Mouse (Mus musculus) layer of hippocampus, adult 2 months (tissue): Measurements from ENCODE around the gene Fer. TPM values are rescaled to one million over a fixed set of nuclear protein-coding genes. Genes with fewer than 3 reads are reported as not detected.

Experiments
- DNase-seq, 2 experiments: peaks; one replicate each; pipeline ENCODE4 v3.0.0; 2022; ENCODE audit warnings: low spot score in 2 of 2
- H3K27ac ChIP-seq: fragments of 200-600 bp; 2 replicates; pipeline ENCODE4 v1.8.1; 2022
- H3K4me3 ChIP-seq: fragments of 200-600 bp; 2 replicates; pipeline ENCODE4 v1.8.1; 2022; ENCODE audit warnings: mild to moderate bottlenecking
- CTCF ChIP-seq: fragments of 200-600 bp; conservative IDR thresholded peaks from 2 replicates; pipeline ENCODE4 v1.8.1; 2022; ENCODE audit warnings: antibody characterized with exemption, mild to moderate bottlenecking, moderate library complexity
- total RNA-seq, 2 experiments: library from RNA; stranded (reverse); gene quantifications; 2 replicates each; pipeline ENCODE4 v1.2.3; 2021

The Fer gene
- total RNA-seq, 2 experiments from 2014 or later: 32.9 to 34.9 TPM

GRCm38 (mm10) chr17:64126904-64127303 is 264.0 kb downstream of the Fer start:
- Histone ChIP-seq H3K27ac (no peak overlapping the region), H3K4me3 (no peak overlapping the region)
- no peak for TF ChIP-seq CTCF
- no peak for DNase-seq

GRCm38 (mm10) chr17:64129750-64130149 is 266.9 kb downstream of the Fer start:
- Histone ChIP-seq H3K27ac (no peak overlapping the region), H3K4me3 (no peak overlapping the region)
- DNase-seq: no peak
- TF ChIP-seq CTCF: no peak

GRCm38 (mm10) chr17:64130356-64130755 is 267.5 kb downstream of the Fer start:
- DNase-seq: peak; percentile 59 to 74
- 0 out of 2 replicates have a peak overlapping the region, but pooled peaks have one; percentile 32 for H3K27ac ChIP-seq
- H3K4me3 ChIP-seq: no peak overlapping the region
- no peak for TF ChIP-seq CTCF

- TF ChIP-seq CTCF: no peak
- no peak for DNase-seq
- no peak overlapping the region for H3K27ac ChIP-seq
- no peak overlapping the region for H3K4me3 ChIP-seq
Measured at GRCm38 (mm10) chr17:64132183-64132582, 269.3 kb downstream of the Fer start.

- DNase-seq: no peak
- no peak for TF ChIP-seq CTCF
- H3K4me3 ChIP-seq: no peak overlapping the region
- H3K27ac ChIP-seq: no peak overlapping the region
Measured at GRCm38 (mm10) chr17:64135941-64136650, 273.2 kb downstream of the Fer start.

- Histone ChIP-seq H3K4me3 (no peak overlapping the region), H3K27ac (no peak overlapping the region)
- DNase-seq: no peak
- TF ChIP-seq CTCF: no peak
Measured at GRCm38 (mm10) chr17:64138036-64138717, 275.3 kb downstream of the Fer start.

- no peak for DNase-seq
- no peak overlapping the region for H3K4me3 ChIP-seq
- H3K27ac ChIP-seq: 0 out of 2 replicates have a peak overlapping the region, but pooled peaks have one; percentile 61
- TF ChIP-seq CTCF: no peak
Measured at GRCm38 (mm10) chr17:64139231-64139915, 276.5 kb downstream of the Fer start.

- H3K4me3 ChIP-seq: no peak overlapping the region
- no peak for TF ChIP-seq CTCF
- DNase-seq: no peak
- peak overlapping the region; percentile 61; the same call in 1 of the 2 replicates for H3K27ac ChIP-seq
Measured at GRCm38 (mm10) chr17:64140063-64140850, 277.4 kb downstream of the Fer start.

- DNase-seq: no peak
- no peak for TF ChIP-seq CTCF
- Histone ChIP-seq H3K4me3 (no peak overlapping the region), H3K27ac (no peak overlapping the region)
Measured at GRCm38 (mm10) chr17:64141856-64142255, 279.0 kb downstream of the Fer start.

GRCm38 (mm10) chr17:64146409-64146808 is 283.5 kb downstream of the Fer start:
- Histone ChIP-seq H3K4me3 (no peak overlapping the region), H3K27ac (no peak overlapping the region)
- no peak for DNase-seq
- no peak for TF ChIP-seq CTCF

- TF ChIP-seq CTCF: no peak
- no peak overlapping the region for H3K4me3 ChIP-seq
- no peak overlapping the region for H3K27ac ChIP-seq
- DNase-seq: no peak
Measured at GRCm38 (mm10) chr17:64150717-64151116, 287.9 kb downstream of the Fer start.

- no peak for TF ChIP-seq CTCF
- no peak for DNase-seq
- Histone ChIP-seq H3K27ac (no peak overlapping the region), H3K4me3 (no peak overlapping the region)
Measured at GRCm38 (mm10) chr17:64167731-64168130, 304.9 kb downstream of the Fer start.

- no peak for TF ChIP-seq CTCF
- Histone ChIP-seq H3K27ac (no peak overlapping the region), H3K4me3 (no peak overlapping the region)
- DNase-seq: no peak
Measured at GRCm38 (mm10) chr17:64170019-64170418, 307.2 kb downstream of the Fer start.
